10 mouse cellular contexts compared by ENCODE assay signal in genomic region chr15:102980912-102981311, GRCm38 (mm10). TPM values are rescaled to one million over a fixed set of nuclear protein-coding genes. Genes with fewer than 3 reads are reported as not detected.
A peak's percentile ranks its signal among the peaks of the same experiment; 100 is the strongest.
DNase-seq lines count a peak whose midpoint lies in the region; ATAC-seq and TF ChIP-seq lines count a peak whose summit lies in the region.
"Had no signal": no experiment of that assay in that cellular context is flagged by ENCODE, and none has a peak within 500 bp of the region (broad histone marks: within the 10 kb centered on the region; RNA-seq: fewer than 3 reads in every experiment).

No protein-coding gene starts in this region.

- WGBS in heart, embryonic 14.5 days, result 2% methylated on average over 14 of the region's 14 CpGs
- under 1% methylated on average over 14 of the region's 14 CpGs for whole genome bisulfite sequencing in forebrain, embryonic 15.5 days
- WGBS in liver, embryonic 13.5 days (ENCODE audit: insufficient replicate concordance), result 2% methylated on average over 14 of the region's 14 CpGs

- H3K4me2 ChIP-seq in heart, embryonic 14.5 days (ENCODE audit: low read length), result peak overlapping the region; percentile 48
- peak overlapping the region; percentile 35 for H3K4me2 ChIP-seq in forebrain, embryonic 15.5 days (replicated peaks)
- H3K4me2 ChIP-seq in liver, embryonic 13.5 days, result peak overlapping the region; percentile 46; the same call in 1 of the 2 replicates

- peaks cover 100% of the 10 kb centered on the region for H3K27me3 ChIP-seq in heart, embryonic 14.5 days (ENCODE audit: control insufficient read depth, insufficient read depth, low read length)
- H3K27me3 ChIP-seq in E14TG2a.4 (ENCODE audit: insufficient read depth, low read length), result peaks cover 99% of the 10 kb centered on the region
- H3K27me3 ChIP-seq in forebrain, embryonic 15.5 days, result peaks cover 98% of the 10 kb centered on the region
- H3K27me3 ChIP-seq in liver, embryonic 13.5 days, result peaks cover 100% of the 10 kb centered on the region

- H3K27ac ChIP-seq in heart, embryonic 14.5 days (replicated peaks in 1 of 2; ENCODE audit: control insufficient read depth in 1 of 2, insufficient read depth in 1 of 2, low read depth in 2 of 2, low read length in 2 of 2), result no peak overlapping the region
- no peak overlapping the region for H3K27ac ChIP-seq in forebrain, embryonic 15.5 days (replicated peaks)
- no peak overlapping the region for H3K27ac ChIP-seq in liver, embryonic 13.5 days

- no peak for TF ChIP-seq CTCF in E14TG2a.4 (conservative IDR thresholded peaks at IDR 0.05; ENCODE audit: low read length)

- H3K9ac ChIP-seq in heart, embryonic 14.5 days (ENCODE audit: low read length), result no peak overlapping the region
- no peak overlapping the region for H3K9ac ChIP-seq in forebrain, embryonic 15.5 days (replicated peaks)
- H3K9ac ChIP-seq in liver, embryonic 13.5 days, result no peak overlapping the region

- H3K4me3 ChIP-seq in heart, embryonic 14.5 days (ENCODE audit: control insufficient read depth in 1 of 2, insufficient read depth in 1 of 2, low read depth in 1 of 2, low read length in 2 of 2), result peak overlapping the region in 1 of 2 experiments; percentile 27; a peak in 1 of 4 replicates
- peak overlapping the region; percentile 69 for H3K4me3 ChIP-seq in E14TG2a.4 (replicated peaks; ENCODE audit: low read length)
- H3K4me3 ChIP-seq in forebrain, embryonic 15.5 days, result peak overlapping the region; percentile 23
- H3K4me3 ChIP-seq in liver, embryonic 13.5 days (replicated peaks), result no peak overlapping the region

- ATAC-seq in heart, embryonic 14.5 days (ENCODE audit: insufficient number of reproducible peaks, insufficient read depth, low FRiP score, low read depth), result no peak
- ATAC-seq in forebrain, embryonic 15.5 days (replicated peaks), result no peak
- no peak for ATAC-seq in liver, embryonic 13.5 days (ENCODE audit: low read depth)
- no peak for ATAC-seq in erythroid progenitor cell, adult 5-6 weeks (replicated peaks; ENCODE audit: low FRiP score, poor library complexity, severe bottlenecking)

- H3K9me3 ChIP-seq in heart, embryonic 14.5 days (ENCODE audit: control insufficient read depth, low read length), result no peaks in the 10 kb centered on the region
- H3K9me3 ChIP-seq in E14TG2a.4 (ENCODE audit: low read length), result peaks cover 8% of the 10 kb centered on the region
- no peaks in the 10 kb centered on the region for H3K9me3 ChIP-seq in forebrain, embryonic 15.5 days
- no peaks in the 10 kb centered on the region for H3K9me3 ChIP-seq in liver, embryonic 13.5 days (replicated peaks)

- DNase-seq in heart, postnatal 36 days, result no peak
- no peak for DNase-seq in liver, embryonic 13.5 days
- no peak for DNase-seq in right cerebral cortex, adult 2 months (ENCODE audit: low spot score in 2 of 2)
- no peak for DNase-seq in gastrocnemius, postnatal 36 days
- DNase-seq: thymus, adult 2 months had no signal

- intact Hi-C loops in heart, postnatal 36 days (cut with DNase I), result no loop called here
- intact Hi-C loops in gastrocnemius, postnatal 36 days (cut with DNase I), result no loop called here

- H3K4me1 ChIP-seq in heart, embryonic 14.5 days (ENCODE audit: control insufficient read depth in 2 of 2, insufficient read depth in 2 of 2, low read length in 2 of 2), result peaks cover 0 to 6% of the 10 kb centered on the region in 2 experiments; a peak in 2 of 4 replicates
- H3K4me1 ChIP-seq in E14TG2a.4 (replicated peaks; ENCODE audit: low read depth, low read length), result peaks cover 34% of the 10 kb centered on the region
- H3K4me1 ChIP-seq in forebrain, embryonic 15.5 days, result peaks cover 9% of the 10 kb centered on the region
- H3K4me1 ChIP-seq in liver, embryonic 13.5 days (replicated peaks), result 0 out of 2 replicates have a peak, but pooled peaks cover 6% of the 10 kb centered on the region

- no peaks in the 10 kb centered on the region for H3K36me3 ChIP-seq in heart, embryonic 14.5 days (ENCODE audit: control insufficient read depth, insufficient read depth, low read length)
- no peaks in the 10 kb centered on the region for H3K36me3 ChIP-seq in E14TG2a.4 (ENCODE audit: insufficient read depth, low read length)
- H3K36me3 ChIP-seq in forebrain, embryonic 15.5 days, result no peaks in the 10 kb centered on the region
- no peaks in the 10 kb centered on the region for H3K36me3 ChIP-seq in liver, embryonic 13.5 days

RNA-seq across cellular contexts. Expression of gene Hoxc9, which starts 4.7 kb away (rescaled TPM):
- polyA plus RNA-seq in heart, embryonic 14.5 days (2014; fragmentation: Nextera tagmentation; extraction: Ambion mirVana), result not detected in 2 replicates
- total RNA-seq in heart, postnatal 36 days (2021), result not detected
- polyA plus RNA-seq in forebrain, embryonic 15.5 days (2015; fragmentation: Nextera tagmentation; extraction: Ambion mirVana), result not detected in 2 replicates
- polyA plus RNA-seq in liver, embryonic 13.5 days (2015; fragmentation: Nextera tagmentation; extraction: Ambion mirVana), result 0.07 TPM in 1 of 2 replicates, not detected in the other
- total RNA-seq in erythroid progenitor cell, adult 5-6 weeks (2015; ENCODE audit: low replicate concordance), result not detected in 2 replicates
- total RNA-seq in erythroid progenitor cell, adult 5-6 weeks (2017; ENCODE audit: low replicate concordance), result not detected in 2 replicates
- 1 to 10 TPM; 5.0 to 5.5 TPM for total RNA-seq in gastrocnemius, postnatal 36 days (2021)
- total RNA-seq: layer of hippocampus, postnatal 25 days had no signal

RNA-seq across cellular contexts. Expression of gene Hoxc8, which starts 9.5 kb away (rescaled TPM):
- polyA plus RNA-seq in heart, embryonic 14.5 days (2014; fragmentation: Nextera tagmentation; extraction: Ambion mirVana), result not detected in 2 replicates
- not detected for total RNA-seq in heart, postnatal 36 days (2021)
- polyA plus RNA-seq in forebrain, embryonic 15.5 days (2015; fragmentation: Nextera tagmentation; extraction: Ambion mirVana), result not detected in 2 replicates
- 0.19 and 0.20 TPM in 2 replicates for polyA plus RNA-seq in liver, embryonic 13.5 days (2015; fragmentation: Nextera tagmentation; extraction: Ambion mirVana)
- total RNA-seq in erythroid progenitor cell, adult 5-6 weeks (2015; ENCODE audit: low replicate concordance), result not detected in 2 replicates
- not detected in 2 replicates for total RNA-seq in erythroid progenitor cell, adult 5-6 weeks (2017; ENCODE audit: low replicate concordance)
- total RNA-seq in gastrocnemius, postnatal 36 days (2021), result 1 to 10 TPM; 1.5 to 2.0 TPM
- total RNA-seq: layer of hippocampus, postnatal 25 days had no signal

RNA-seq across cellular contexts. Expression of gene Hoxc5, which starts 13.7 kb away (rescaled TPM):
- 0.07 TPM in 1 of 2 replicates, not detected in the other for polyA plus RNA-seq in heart, embryonic 14.5 days (2014; fragmentation: Nextera tagmentation; extraction: Ambion mirVana)
- total RNA-seq in heart, postnatal 36 days (2021), result not detected
- not detected in 2 replicates for polyA plus RNA-seq in forebrain, embryonic 15.5 days (2015; fragmentation: Nextera tagmentation; extraction: Ambion mirVana)
- polyA plus RNA-seq in liver, embryonic 13.5 days (2015; fragmentation: Nextera tagmentation; extraction: Ambion mirVana), result 0.27 and 0.28 TPM in 2 replicates
- total RNA-seq in erythroid progenitor cell, adult 5-6 weeks (2015; ENCODE audit: low replicate concordance), result not detected in 2 replicates
- not detected in 2 replicates for total RNA-seq in erythroid progenitor cell, adult 5-6 weeks (2017; ENCODE audit: low replicate concordance)
- 1 to 10 TPM; 1.9 to 2.3 TPM for total RNA-seq in gastrocnemius, postnatal 36 days (2021)
- total RNA-seq: layer of hippocampus, postnatal 25 days had no signal

RNA-seq across cellular contexts. Expression of gene Hoxc10, which starts 14.3 kb away (rescaled TPM):
- polyA plus RNA-seq in heart, embryonic 14.5 days (2014; fragmentation: Nextera tagmentation; extraction: Ambion mirVana), result not detected in 2 replicates
- total RNA-seq in heart, postnatal 36 days (2021), result not detected
- polyA plus RNA-seq in forebrain, embryonic 15.5 days (2015; fragmentation: Nextera tagmentation; extraction: Ambion mirVana), result not detected in 2 replicates
- not detected in 2 replicates for polyA plus RNA-seq in liver, embryonic 13.5 days (2015; fragmentation: Nextera tagmentation; extraction: Ambion mirVana)
- total RNA-seq in erythroid progenitor cell, adult 5-6 weeks (2015; ENCODE audit: low replicate concordance), result not detected in 2 replicates
- not detected in 2 replicates for total RNA-seq in erythroid progenitor cell, adult 5-6 weeks (2017; ENCODE audit: low replicate concordance)
- total RNA-seq in gastrocnemius, postnatal 36 days (2021), result 10 to 100 TPM; 70.5 to 75.2 TPM
- total RNA-seq: layer of hippocampus, postnatal 25 days had no signal

RNA-seq across cellular contexts. Expression of gene Hoxc6, which starts 17.1 kb away (rescaled TPM):
- 0.15 and 0.22 TPM in 2 replicates for polyA plus RNA-seq in heart, embryonic 14.5 days (2014; fragmentation: Nextera tagmentation; extraction: Ambion mirVana)
- total RNA-seq in heart, postnatal 36 days (2021), result under 1 TPM in 1 of 2 experiments, not detected in 1; 0.25 TPM
- not detected in 2 replicates for polyA plus RNA-seq in forebrain, embryonic 15.5 days (2015; fragmentation: Nextera tagmentation; extraction: Ambion mirVana)
- 0.13 and 0.14 TPM in 2 replicates for polyA plus RNA-seq in liver, embryonic 13.5 days (2015; fragmentation: Nextera tagmentation; extraction: Ambion mirVana)
- 1.1 TPM in 1 of 2 replicates, not detected in the other for total RNA-seq in erythroid progenitor cell, adult 5-6 weeks (2015; ENCODE audit: low replicate concordance)
- total RNA-seq in erythroid progenitor cell, adult 5-6 weeks (2017; ENCODE audit: low replicate concordance), result not detected in 2 replicates
- total RNA-seq in gastrocnemius, postnatal 36 days (2021), result 1 to 10 TPM; 6.8 to 7.0 TPM
- total RNA-seq: layer of hippocampus, postnatal 25 days had no signal

Comparison
In these comparisons a context has a peak if more than half of its experiments do, and no peak if none do; other contexts are left out.
1. RNA of gene Hoxc9, which starts 4.7 kb away (total RNA-seq): 5.0 to 5.5 TPM in gastrocnemius, postnatal 36 days; not detected in heart, postnatal 36 days and not detected in erythroid progenitor cell, adult 5-6 weeks; every median in the first group is over 4 times any median in the second.
2. Peak in every context shown above with its lines, with median percentiles within 50 percentile points of each other: H3K4me2 ChIP-seq.